Mouse (Mus musculus) liver, embryonic 15.5 days (tissue): ENCODE measurements around the gene Nfe2l1. TPM values are rescaled to one million over a fixed set of nuclear protein-coding genes. Genes with fewer than 3 reads are reported as not detected.
"Not testable (repeated sequence)": the region's sequence is repeated elsewhere in the genome, so short reads cannot be mapped to it uniquely, and the experiment has no call there.

Experiments
- ATAC-seq: fragments of 200-750 bp; cut with Nextera tagmentation; 2 replicates; pipeline ENCODE4 v1.8.0; 2017; ENCODE audit warnings: moderate number of reproducible peaks, mild to moderate bottlenecking, moderate library complexity; ENCODE audit not compliant: insufficient read depth
- H3K27ac ChIP-seq: fragments of 300-500 bp; sonication (generic); replicated peaks from 2 replicates; pipeline ENCODE4 v1.5.1; 2015; ENCODE audit warnings: mild to moderate bottlenecking, inconsistent platforms
- H3K27me3 ChIP-seq: fragments of 300-500 bp; sonication (generic); 2 replicates; pipeline ENCODE4 v1.6.1; 2015; ENCODE audit warnings: mild to moderate bottlenecking, inconsistent platforms
- H3K36me3 ChIP-seq: fragments of 300-500 bp; sonication (generic); replicated peaks from 2 replicates; pipeline ENCODE4 v1.6.1; 2015; ENCODE audit warnings: moderate library complexity, mild to moderate bottlenecking, inconsistent platforms
- H3K4me1 ChIP-seq: fragments of 300-500 bp; sonication (generic); replicated peaks from 2 replicates; pipeline ENCODE4 v1.6.1; 2015; ENCODE audit warnings: inconsistent platforms
- H3K4me2 ChIP-seq: fragments of 300-500 bp; sonication (generic); 2 replicates; pipeline ENCODE4 v1.6.1; 2015; ENCODE audit warnings: moderate library complexity, mild to moderate bottlenecking, inconsistent platforms
- H3K4me3 ChIP-seq: fragments of 300-500 bp; sonication (generic); replicated peaks from 2 replicates; pipeline ENCODE4 v1.5.1; 2015; ENCODE audit warnings: mild to moderate bottlenecking, inconsistent platforms
- H3K9ac ChIP-seq: fragments of 300-500 bp; sonication (generic); 2 replicates; pipeline ENCODE4 v1.6.1; 2015; ENCODE audit warnings: moderate library complexity, mild to moderate bottlenecking, inconsistent platforms
- H3K9me3 ChIP-seq: fragments of 300-500 bp; sonication (generic); replicated peaks from 2 replicates; pipeline ENCODE4 v1.6.1; 2016; ENCODE audit warnings: inconsistent platforms
- WGBS: fragments of 180-500 bp; shearing (Covaris S2); methylation state at CpG from one replicate; pipeline ENCODE4 v1.1.7; 2015; ENCODE audit warnings: mixed read lengths; ENCODE audit not compliant: insufficient replicate concordance; 5-methylcytosine and 5-hydroxymethylcytosine counted together
- polyA plus RNA-seq: library from polyadenylated mRNA; unstranded; fragments of >200 nt; fragmentation: Nextera tagmentation; extraction: Ambion mirVana; gene quantifications from 2 replicates; pipeline ENCODE4 v1.2.1, GENCODE M21; 2015

Nfe2l1 gene
- polyA plus RNA-seq, 1 experiment from 2014 or later = 18.8 TPM

- no peaks in the 10 kb centered on the region for H3K36me3 ChIP-seq
- no peaks in the 10 kb centered on the region for H3K9me3 ChIP-seq
- no peak overlapping the region for H3K9ac ChIP-seq
- no peak for ATAC-seq
- WGBS = 39% methylated on average over 26 of the region's 26 CpGs
- H3K4me3 ChIP-seq = no peak overlapping the region
- no peak overlapping the region for H3K27ac ChIP-seq
- peaks cover 35% of the 10 kb centered on the region for H3K27me3 ChIP-seq
- no peak overlapping the region for H3K4me2 ChIP-seq
- peaks cover 16% of the 10 kb centered on the region for H3K4me1 ChIP-seq
These were observed 33.6 kb upstream of the Nfe2l1 start for GRCm38 (mm10) chr11:96863206-96863995.

GRCm38 (mm10) chr11:96862534-96862933 lies 32.8 kb upstream of the Nfe2l1 start:
- H3K9ac ChIP-seq = no peak overlapping the region
- no peak overlapping the region for H3K4me3 ChIP-seq
- WGBS = 73% methylated on average over 12 of the region's 12 CpGs
- H3K36me3 ChIP-seq = no peaks in the 10 kb centered on the region
- H3K9me3 ChIP-seq = no peaks in the 10 kb centered on the region
- peaks cover 33% of the 10 kb centered on the region for H3K27me3 ChIP-seq
- peaks cover 18% of the 10 kb centered on the region for H3K4me1 ChIP-seq
- H3K4me2 ChIP-seq = no peak overlapping the region
- no peak for ATAC-seq
- H3K27ac ChIP-seq = no peak overlapping the region

- Histone ChIP-seq H3K9ac (peak overlapping the region; percentile 18; the same call in 1 of the 2 replicates), H3K4me3 (peak overlapping the region; percentile 49), H3K36me3 (no peaks in the 10 kb centered on the region), H3K27me3 (peaks cover 29% of the 10 kb centered on the region), H3K4me1 (peaks cover 21% of the 10 kb centered on the region), H3K27ac (no peak overlapping the region), H3K4me2 (peak overlapping the region; percentile 81), H3K9me3 (no peaks in the 10 kb centered on the region)
- ATAC-seq = peak; percentile 76
- under 1% methylated on average over 31 of the region's 31 CpGs for WGBS
These were observed 32.1 kb upstream of the Nfe2l1 start for GRCm38 (mm10) chr11:96861878-96862289.

GRCm38 (mm10) chr11:96861446-96861845 lies 31.7 kb upstream of the Nfe2l1 start:
- no peak overlapping the region for H3K27ac ChIP-seq
- WGBS = 2% methylated on average over 20 of the region's 20 CpGs
- peaks cover 21% of the 10 kb centered on the region for H3K4me1 ChIP-seq
- H3K9ac ChIP-seq = peak overlapping the region; percentile 18; the same call in 1 of the 2 replicates
- no peak; the same call in 1 of the 2 replicates for ATAC-seq
- peaks cover 26% of the 10 kb centered on the region for H3K27me3 ChIP-seq
- H3K4me3 ChIP-seq = peak overlapping the region; percentile 49
- H3K9me3 ChIP-seq = no peaks in the 10 kb centered on the region
- peak overlapping the region; percentile 81 for H3K4me2 ChIP-seq
- no peaks in the 10 kb centered on the region for H3K36me3 ChIP-seq

- Histone ChIP-seq H3K27me3 (peaks cover 20% of the 10 kb centered on the region), H3K4me2 (no peak overlapping the region), H3K9ac (no peak overlapping the region), H3K36me3 (no peaks in the 10 kb centered on the region), H3K4me3 (no peak overlapping the region), H3K9me3 (no peaks in the 10 kb centered on the region), H3K4me1 (peaks cover 21% of the 10 kb centered on the region), H3K27ac (no peak overlapping the region)
- WGBS = 9% methylated on average over 8 of the region's 8 CpGs
- ATAC-seq = peak; percentile 13; the same call in 1 of the 2 replicates
These were observed 30.8 kb upstream of the Nfe2l1 start for GRCm38 (mm10) chr11:96860564-96860963.

- peaks cover 27% of the 10 kb centered on the region for H3K27me3 ChIP-seq
- no peak overlapping the region for H3K27ac ChIP-seq
- ATAC-seq = no peak
- no peak overlapping the region for H3K4me3 ChIP-seq
- H3K9ac ChIP-seq = no peak overlapping the region
- H3K4me2 ChIP-seq = no peak overlapping the region
- peaks cover 21% of the 10 kb centered on the region for H3K4me1 ChIP-seq
- no peaks in the 10 kb centered on the region for H3K9me3 ChIP-seq
- WGBS = 70% methylated on average over 4 of the region's 4 CpGs
- H3K36me3 ChIP-seq = no peaks in the 10 kb centered on the region
These were observed 29.9 kb upstream of the Nfe2l1 start for GRCm38 (mm10) chr11:96859635-96860034.

- WGBS = 53% methylated on average over 5 of the region's 5 CpGs
- no peak overlapping the region for H3K4me2 ChIP-seq
- ATAC-seq = no peak
- no peak overlapping the region for H3K27ac ChIP-seq
- no peak overlapping the region for H3K9ac ChIP-seq
- H3K36me3 ChIP-seq = no peaks in the 10 kb centered on the region
- no peaks in the 10 kb centered on the region for H3K9me3 ChIP-seq
- no peak overlapping the region for H3K4me3 ChIP-seq
- peaks cover 13% of the 10 kb centered on the region for H3K27me3 ChIP-seq
- peaks cover 21% of the 10 kb centered on the region for H3K4me1 ChIP-seq
These were observed 27.7 kb upstream of the Nfe2l1 start for GRCm38 (mm10) chr11:96857446-96857845.

- H3K4me2 ChIP-seq = peak within 1 kb of the TSS; percentile 69
- no peaks in the 10 kb centered on the region for H3K9me3 ChIP-seq
- H3K27ac ChIP-seq = no peak within 1 kb of the TSS
- WGBS = 2% methylated on average over 53 of the region's 60 CpGs
- H3K36me3 ChIP-seq = no peaks in the 10 kb centered on the region
- peaks cover 12% of the 10 kb centered on the region for H3K4me1 ChIP-seq
- peak within 1 kb of the TSS; percentile 45; the same call in 1 of the 2 replicates for H3K9ac ChIP-seq
- peak; percentile 69 for ATAC-seq
- peak within 1 kb of the TSS; percentile 58 for H3K4me3 ChIP-seq
- H3K27me3 ChIP-seq = peaks cover 45% of the 10 kb centered on the region
These were observed 20.1 kb upstream of the Nfe2l1 start, which contains the start of gene Copz2 for GRCm38 (mm10) chr11:96849681-96850467. TSS of gene Copz2 (plus strand) at chr11:96849870.

- not testable (repeated sequence) for H3K9ac ChIP-seq, ATAC-seq, H3K27ac ChIP-seq, H3K9me3 ChIP-seq, H3K36me3 ChIP-seq
- peak overlapping the region; percentile 69 for H3K4me2 ChIP-seq
- peak overlapping the region; percentile 58 for H3K4me3 ChIP-seq
- peaks cover 41% of the 10 kb centered on the region for H3K27me3 ChIP-seq
- H3K4me1 ChIP-seq = peaks cover 12% of the 10 kb centered on the region
- WGBS = 56% methylated on average over 5 of the region's 5 CpGs
These were observed 19.4 kb upstream of the Nfe2l1 start for GRCm38 (mm10) chr11:96849145-96849544.

- H3K36me3 ChIP-seq = no peaks in the 10 kb centered on the region
These were observed 18.9 kb upstream of the Nfe2l1 start for GRCm38 (mm10) chr11:96848694-96849093.

GRCm38 (mm10) chr11:96847240-96847639 lies 17.5 kb upstream of the Nfe2l1 start:
- Histone ChIP-seq H3K9me3 (no peaks in the 10 kb centered on the region), H3K36me3 (no peaks in the 10 kb centered on the region), H3K4me2 (no peak overlapping the region), H3K9ac (no peak overlapping the region), H3K27me3 (peaks cover 38% of the 10 kb centered on the region), H3K27ac (no peak overlapping the region), H3K4me3 (no peak overlapping the region), H3K4me1 (peaks cover 12% of the 10 kb centered on the region)
- WGBS = 32% methylated on average over 3 of the region's 3 CpGs
- ATAC-seq = no peak

More at GRCm38 (mm10) chr11:96848694-96849093, 18.9 kb upstream of the Nfe2l1 start:
- no peak overlapping the region for H3K4me2 ChIP-seq
- peaks cover 12% of the 10 kb centered on the region for H3K4me1 ChIP-seq
- no peaks in the 10 kb centered on the region for H3K9me3 ChIP-seq
- peaks cover 38% of the 10 kb centered on the region for H3K27me3 ChIP-seq
- H3K27ac ChIP-seq = no peak overlapping the region
- ATAC-seq = no peak
- no peak overlapping the region for H3K9ac ChIP-seq
- WGBS = 67% methylated on average over 9 of the region's 9 CpGs
- H3K4me3 ChIP-seq = no peak overlapping the region
